Mouse (Mus musculus) frontal cortex, adult 2 months (tissue): ENCODE results near the gene Tmem131l. TPM values are rescaled to one million over a fixed set of nuclear protein-coding genes. Genes with fewer than 3 reads are reported as not detected.

Experiments used
- DNase-seq, 2 experiments: peaks; one replicate each; pipeline ENCODE4 v3.0.0; 2022; ENCODE audit warnings: low spot score in 1 of 2; ENCODE audit errors: extremely low spot score in 1 of 2
- polyA plus RNA-seq: library from polyadenylated mRNA; depleted of rRNA; stranded (reverse); fragments of >200 nt; gene quantifications from 2 replicates; pipeline ENCODE4 v1.2.3, GENCODE M21; 2012; rRNA removed

The Tmem131l gene
- polyA plus RNA-seq, result 25.2 and 25.6 TPM in 2 replicates

GRCm38 (mm10) chr3:84039646-84040475, at the start of gene Tmem131l:
Gene Tmem131l, minus strand, starts transcription at chr3:84040175.
- DNase-seq, result peak; percentile 11 to 67

- DNase-seq, result no peak
These were observed 46.9 kb upstream of the Tmem131l start for GRCm38 (mm10) chr3:84086921-84087320.

GRCm38 (mm10) chr3:84086337-84086736, 46.4 kb upstream of the Tmem131l start:
- DNase-seq, result no peak

- DNase-seq, result no peak
These were observed 45.5 kb upstream of the Tmem131l start for GRCm38 (mm10) chr3:84085429-84085828.

GRCm38 (mm10) chr3:84081208-84081722, 41.3 kb upstream of the Tmem131l start:
- DNase-seq, result peak in 1 of 2 experiments; percentile 22

GRCm38 (mm10) chr3:84080074-84080473, 40.1 kb upstream of the Tmem131l start:
- no peak for DNase-seq

- no peak for DNase-seq
These were observed 37.5 kb upstream of the Tmem131l start for GRCm38 (mm10) chr3:84077505-84077904.

- no peak for DNase-seq
These were observed 36.8 kb upstream of the Tmem131l start for GRCm38 (mm10) chr3:84076543-84077332.

GRCm38 (mm10) chr3:84075516-84075915, 35.5 kb upstream of the Tmem131l start:
- peak in 1 of 2 experiments; percentile 7 for DNase-seq

- no peak for DNase-seq
These were observed 34.8 kb upstream of the Tmem131l start for GRCm38 (mm10) chr3:84074777-84075176.

- DNase-seq, result no peak
These were observed 31.7 kb upstream of the Tmem131l start for GRCm38 (mm10) chr3:84071641-84072040.

- no peak for DNase-seq
These were observed 30.8 kb upstream of the Tmem131l start for GRCm38 (mm10) chr3:84070811-84071210.

- no peak for DNase-seq
These were observed 29.1 kb upstream of the Tmem131l start for GRCm38 (mm10) chr3:84068831-84069709.

GRCm38 (mm10) chr3:84065825-84066224, 25.9 kb upstream of the Tmem131l start:
- DNase-seq, result no peak

GRCm38 (mm10) chr3:84063369-84063914, 23.5 kb upstream of the Tmem131l start:
- no peak for DNase-seq

GRCm38 (mm10) chr3:84061523-84062453, 21.8 kb upstream of the Tmem131l start:
- DNase-seq, result no peak

GRCm38 (mm10) chr3:84060946-84061345, 21.0 kb upstream of the Tmem131l start:
- no peak for DNase-seq

GRCm38 (mm10) chr3:84060128-84060527, 20.2 kb upstream of the Tmem131l start:
- no peak for DNase-seq

- DNase-seq, result no peak
These were observed 19.7 kb upstream of the Tmem131l start for GRCm38 (mm10) chr3:84059676-84060075.
